Mouse (Mus musculus) neural tube, embryonic 11.5 days (tissue): ENCODE measurements around the gene Zfp51. TPM values are rescaled to one million over a fixed set of nuclear protein-coding genes. Genes with fewer than 3 reads are reported as not detected.
"Not testable (repeated sequence)": the region's sequence is repeated elsewhere in the genome, so short reads cannot be mapped to it uniquely, and the experiment has no call there.

Experiments used
- ATAC-seq: fragments of 200-750 bp; cut with Nextera tagmentation; 2 replicates; pipeline ENCODE4 v1.8.0; 2017; ENCODE audit warnings: moderate number of reproducible peaks, mild to moderate bottlenecking, moderate TSS enrichment, moderate library complexity; ENCODE audit not compliant: insufficient read depth, low FRiP score, low TSS enrichment
- DNase-seq: peaks from one replicate; pipeline ENCODE4 v3.0.0-alpha.2; 2015; ENCODE audit warnings: low spot score
- H3K27ac ChIP-seq: fragments of 300-500 bp; sonication (generic); 2 replicates; pipeline ENCODE4 v1.5.1; 2014; ENCODE audit warnings: low read depth, mild to moderate bottlenecking, low read length
- H3K27me3 ChIP-seq: fragments of 300-500 bp; sonication (generic); 2 replicates; pipeline ENCODE4 v1.6.1; 2014; ENCODE audit warnings: mild to moderate bottlenecking, low read length, mixed read lengths; ENCODE audit not compliant: control insufficient read depth, insufficient read depth
- H3K36me3 ChIP-seq: fragments of 300-500 bp; sonication (generic); 2 replicates; pipeline ENCODE4 v1.6.1; 2014; ENCODE audit warnings: mild to moderate bottlenecking, low read length, moderate library complexity, mixed read lengths; ENCODE audit not compliant: control insufficient read depth, insufficient read depth
- H3K4me1 ChIP-seq: fragments of 300-500 bp; sonication (generic); 2 replicates; pipeline ENCODE4 v1.6.1; 2014; ENCODE audit warnings: low read length, mixed read lengths; ENCODE audit not compliant: control insufficient read depth, insufficient read depth
- H3K4me2 ChIP-seq: fragments of 300-500 bp; sonication (generic); 2 replicates; pipeline ENCODE4 v1.6.1; 2014; ENCODE audit warnings: low read depth, mild to moderate bottlenecking, moderate library complexity
- H3K4me3 ChIP-seq: fragments of 300-500 bp; sonication (generic); 2 replicates; pipeline ENCODE4 v1.5.1; 2014; ENCODE audit warnings: low read depth, low read length
- H3K9ac ChIP-seq: fragments of 300-500 bp; sonication (generic); 2 replicates; pipeline ENCODE4 v1.6.1; 2014; ENCODE audit warnings: mild to moderate bottlenecking, low read length
- H3K9me3 ChIP-seq: fragments of 300-500 bp; sonication (generic); 2 replicates; pipeline ENCODE4 v1.6.1; 2016; ENCODE audit warnings: low read length; ENCODE audit not compliant: control insufficient read depth
- WGBS: fragments of 180-500 bp; shearing (Covaris S2); extraction: QIAGEN DNeasy Blood & Tissue Kit; methylation state at CpG from one replicate; pipeline ENCODE4 v1.1.7; 2014; 5-methylcytosine and 5-hydroxymethylcytosine counted together
- polyA plus RNA-seq: library from polyadenylated mRNA; unstranded; fragments of >200 nt; fragmentation: Nextera tagmentation; extraction: Ambion mirVana; gene quantifications from 2 replicates; pipeline ENCODE4 v1.2.1, GENCODE M21; 2014

The Zfp51 gene
- polyA plus RNA-seq: 14.5 and 17.1 TPM in 2 replicates

DNA sequence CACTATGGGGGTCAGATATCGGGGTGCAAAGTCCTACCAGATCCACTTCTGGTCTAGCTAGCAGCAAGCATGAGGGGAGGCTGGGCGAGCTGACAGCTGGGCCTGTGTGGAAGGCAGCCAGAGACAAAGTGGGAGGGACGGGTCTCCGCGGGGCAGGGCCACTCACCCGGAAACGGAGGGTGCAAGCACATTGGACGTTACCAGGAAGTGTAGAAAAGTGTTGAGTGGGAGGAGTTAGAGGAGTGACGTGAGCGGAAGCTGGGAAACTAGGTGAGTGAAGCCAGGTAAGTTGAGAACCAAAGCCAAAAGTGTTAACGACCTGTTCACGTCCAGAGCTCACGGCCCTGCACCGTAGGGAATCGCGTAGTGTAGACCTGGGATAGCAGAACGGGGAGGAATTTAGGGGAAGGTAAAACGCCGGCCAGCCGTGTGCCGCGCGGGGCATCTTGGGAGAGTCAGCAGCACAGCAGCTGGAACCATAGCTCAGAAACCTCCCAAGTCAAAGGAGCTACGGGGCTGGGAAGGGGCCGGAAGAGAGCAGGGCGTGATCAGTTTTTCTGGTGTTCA, at the start of gene Zfp51:
TSS of gene Zfp51 (plus strand) at position 237 of the 567 bp plus-strand sequence.
- H3K27me3 ChIP-seq: no peaks in the 10 kb centered on the region
- H3K4me2 ChIP-seq: peak within 1 kb of the TSS; percentile 58
- peak within 1 kb of the TSS; percentile 46; the same call in 1 of the 2 replicates for H3K27ac ChIP-seq
- H3K4me1 ChIP-seq: no peaks in the 10 kb centered on the region
- DNase-seq: peak; percentile 85
- peak within 1 kb of the TSS; percentile 58 for H3K4me3 ChIP-seq
- WGBS: under 1% methylated on average over 26 of the region's 26 CpGs
- ATAC-seq: peak; percentile 100
- no peaks in the 10 kb centered on the region for H3K36me3 ChIP-seq
- H3K9ac ChIP-seq: peak within 1 kb of the TSS; percentile 48
- H3K9me3 ChIP-seq: no peaks in the 10 kb centered on the region

DNA sequence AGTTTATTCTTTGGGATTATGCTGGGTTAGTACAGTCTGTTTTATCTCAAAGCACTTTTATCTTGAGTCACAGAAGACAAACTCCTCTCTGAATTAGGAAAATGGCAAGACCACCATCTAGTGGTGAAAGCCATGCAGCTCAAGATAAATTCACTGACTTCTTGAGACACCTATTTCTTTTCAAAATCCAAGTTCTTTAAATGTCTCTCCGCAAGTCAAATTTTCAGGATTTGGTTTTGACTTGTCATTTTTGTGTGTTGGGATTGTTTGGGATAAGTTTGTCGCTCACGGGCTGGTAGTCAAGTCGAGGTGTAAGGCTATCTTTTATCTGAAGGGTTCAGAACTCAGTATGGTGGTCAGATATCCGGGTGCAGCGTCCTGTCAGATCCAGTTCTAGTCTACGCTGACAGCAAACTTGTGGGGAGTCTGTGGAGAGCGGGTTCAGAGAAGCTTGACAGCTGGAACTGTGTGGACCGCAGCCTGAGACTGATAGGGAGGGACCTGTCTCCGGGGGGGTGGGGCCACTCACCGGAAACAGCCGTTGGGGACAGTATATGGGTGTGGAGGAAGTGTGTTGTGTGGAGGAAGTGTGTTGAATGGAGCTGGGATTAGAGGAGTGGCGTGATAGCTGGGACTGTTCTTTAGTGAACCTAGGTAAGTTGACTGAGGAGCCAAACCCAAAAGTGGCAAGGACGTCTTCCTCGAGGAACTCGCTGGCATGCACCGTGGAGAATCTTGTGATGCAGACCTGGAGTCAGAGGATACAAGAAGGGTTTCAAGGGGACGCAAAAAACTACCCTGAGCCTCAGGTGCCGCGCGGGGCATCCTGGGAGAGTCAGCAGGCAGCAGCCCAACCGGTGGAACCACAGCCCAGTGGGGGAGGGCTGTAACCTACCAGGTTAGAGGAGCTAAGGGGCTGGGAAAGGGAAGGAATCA, 27.2 kb upstream of the Zfp51 start, which contains the start of gene Zfp54:
TSS of gene Zfp54 (plus strand) at position 564 of the 936 bp plus-strand sequence.
- ATAC-seq (peak; percentile 98), DNase-seq (peak; percentile 52)
- Histone ChIP-seq H3K4me2 (peak within 1 kb of the TSS; percentile 80), H3K27ac (0 out of 2 replicates have a peak within 1 kb of the TSS, but pooled peaks have one; percentile 8), H3K27me3 (no peaks in the 10 kb centered on the region), H3K36me3 (no peaks in the 10 kb centered on the region), H3K9me3 (no peaks in the 10 kb centered on the region), H3K4me3 (peak within 1 kb of the TSS; percentile 41), H3K9ac (peak within 1 kb of the TSS; percentile 63), H3K4me1 (no peaks in the 10 kb centered on the region)
- under 1% methylated on average over 22 of the region's 22 CpGs for WGBS

DNA sequence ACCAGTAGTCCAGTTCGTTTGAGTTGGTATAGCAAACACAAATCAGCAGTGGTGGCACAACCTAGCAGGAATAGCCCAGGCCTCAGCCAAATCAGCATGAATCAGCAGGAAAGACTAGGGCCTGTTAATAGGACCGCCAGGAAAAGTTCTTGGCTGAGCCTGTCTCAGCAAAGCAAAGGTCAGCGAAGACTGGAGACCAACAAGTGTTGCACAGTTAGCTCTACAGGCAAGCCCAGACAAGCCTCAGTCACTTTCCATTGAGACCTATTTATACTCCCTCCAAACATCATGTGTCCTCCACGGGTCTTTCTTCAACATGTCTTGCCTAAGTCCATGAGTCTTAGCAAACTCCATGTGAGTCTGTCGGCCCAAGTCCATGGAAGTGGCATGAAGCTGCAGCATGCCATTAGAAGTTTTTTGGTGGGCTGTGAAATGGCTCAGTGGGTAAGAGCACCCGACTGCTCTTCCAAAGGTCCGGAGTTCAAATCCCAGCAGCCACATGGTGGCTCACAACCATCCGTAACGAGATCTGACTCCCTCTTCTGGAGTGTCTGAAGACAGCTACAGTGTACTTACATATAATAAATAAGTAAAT, 11.3 kb upstream of the Zfp51 start:
- not testable (repeated sequence) for H3K9me3 ChIP-seq, H3K4me3 ChIP-seq, H3K9ac ChIP-seq, H3K27me3 ChIP-seq, H3K36me3 ChIP-seq, ATAC-seq, H3K4me1 ChIP-seq, H3K4me2 ChIP-seq, H3K27ac ChIP-seq, DNase-seq
- WGBS: 83% methylated on average over 9 of the region's 9 CpGs

DNA sequence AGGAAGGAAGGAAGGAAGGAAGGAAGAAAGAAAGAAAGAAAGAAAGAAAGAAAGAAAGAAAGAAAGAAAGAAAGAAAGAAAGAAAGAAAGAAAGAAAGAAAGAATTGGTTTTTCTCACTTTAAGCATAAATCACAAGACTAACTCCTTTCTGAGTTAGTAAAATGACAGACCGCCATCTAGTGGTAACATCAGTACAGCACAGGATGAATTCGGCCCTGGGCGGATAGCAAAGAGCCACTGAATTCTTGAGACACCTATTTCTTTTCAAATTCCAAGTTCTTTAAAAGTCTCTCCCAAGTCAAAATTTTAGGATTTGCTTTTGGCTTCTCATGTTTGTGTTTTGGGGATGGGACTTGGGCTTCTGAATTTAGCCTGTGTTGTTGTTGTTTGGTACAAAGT, 505 bp upstream of the Zfp51 start:
- Histone ChIP-seq H3K9ac (peak overlapping the region; percentile 48), H3K4me2 (peak overlapping the region; percentile 58), H3K9me3 (no peaks in the 10 kb centered on the region), H3K4me1 (no peaks in the 10 kb centered on the region), H3K27ac (peak overlapping the region; percentile 46; the same call in 1 of the 2 replicates), H3K4me3 (peak overlapping the region; percentile 58), H3K27me3 (no peaks in the 10 kb centered on the region), H3K36me3 (no peaks in the 10 kb centered on the region)
- WGBS: 1% methylated on average over 3 of the region's 3 CpGs
- ATAC-seq: peak; percentile 82
- DNase-seq: peak; percentile 78

DNA sequence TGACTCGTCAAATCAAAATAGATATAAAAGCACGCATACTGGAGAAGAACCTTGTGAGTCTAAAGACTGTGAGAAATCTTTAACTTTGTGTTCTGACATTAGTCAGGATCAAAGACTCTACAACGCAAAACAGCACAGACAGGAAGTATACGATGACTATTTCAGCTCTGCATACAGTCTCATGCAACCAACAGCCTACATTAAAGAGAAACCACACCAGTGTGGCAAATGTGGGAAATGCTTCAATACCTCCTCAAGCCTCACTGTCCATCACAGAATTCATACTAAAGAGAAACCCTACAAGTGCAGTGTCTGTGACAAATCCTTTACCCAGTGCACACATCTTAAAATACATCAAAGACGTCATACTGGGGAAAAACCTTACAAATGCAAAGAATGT, 13.4 kb downstream of the Zfp51 start:
- no peak for DNase-seq
- no peak for ATAC-seq
- no peak overlapping the region for H3K27ac ChIP-seq

DNA sequence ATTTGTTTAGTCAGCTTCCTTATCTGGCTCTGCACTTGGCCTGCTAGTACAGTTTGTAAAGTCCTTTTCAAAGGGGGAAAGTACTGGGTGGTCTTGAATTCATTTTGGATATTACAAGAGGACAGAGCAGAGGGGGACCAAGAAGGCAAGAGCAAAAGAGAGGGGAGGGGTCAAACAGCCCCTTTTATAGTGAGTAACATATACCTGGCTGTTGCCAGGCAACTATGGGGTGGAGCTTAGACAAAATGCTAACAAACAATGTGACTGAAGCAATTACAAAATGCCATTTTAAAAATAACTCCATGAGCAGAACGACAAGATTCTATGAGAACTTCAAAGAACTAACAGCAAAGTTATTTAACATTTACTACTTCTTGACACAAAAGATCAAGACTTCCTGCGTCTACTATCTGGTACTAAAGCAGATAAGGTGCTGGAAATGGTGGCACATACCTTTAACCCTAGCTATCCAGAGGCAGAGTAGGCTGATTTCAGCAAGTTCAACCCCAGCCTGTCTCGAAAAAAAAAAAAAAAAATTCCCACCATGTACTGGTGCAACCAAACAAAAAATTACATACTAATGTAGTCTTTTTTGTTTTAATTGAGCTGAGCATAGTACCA, 22.0 kb downstream of the Zfp51 start:
- H3K4me1 ChIP-seq: no peaks in the 10 kb centered on the region
- ATAC-seq (no peak), DNase-seq (no peak)
- no peaks in the 10 kb centered on the region for H3K36me3 ChIP-seq
- WGBS: 77% methylated on average over 3 of the region's 3 CpGs
- H3K9me3 ChIP-seq: no peaks in the 10 kb centered on the region
- no peak overlapping the region for H3K27ac ChIP-seq
- H3K27me3 ChIP-seq: no peaks in the 10 kb centered on the region
- H3K9ac ChIP-seq: no peak overlapping the region
- no peak overlapping the region for H3K4me3 ChIP-seq
- H3K4me2 ChIP-seq: no peak overlapping the region

More for the DNA sequence above, 13.4 kb downstream of the Zfp51 start:
- Histone ChIP-seq H3K27me3 (no peaks in the 10 kb centered on the region), H3K4me3 (no peak overlapping the region), H3K4me1 (no peaks in the 10 kb centered on the region), H3K4me2 (no peak overlapping the region), H3K9ac (no peak overlapping the region), H3K9me3 (no peaks in the 10 kb centered on the region), H3K36me3 (peaks cover 5% of the 10 kb centered on the region; the same call in 1 of the 2 replicates)
- WGBS: 97% methylated on average over 5 of the region's 5 CpGs

DNA sequence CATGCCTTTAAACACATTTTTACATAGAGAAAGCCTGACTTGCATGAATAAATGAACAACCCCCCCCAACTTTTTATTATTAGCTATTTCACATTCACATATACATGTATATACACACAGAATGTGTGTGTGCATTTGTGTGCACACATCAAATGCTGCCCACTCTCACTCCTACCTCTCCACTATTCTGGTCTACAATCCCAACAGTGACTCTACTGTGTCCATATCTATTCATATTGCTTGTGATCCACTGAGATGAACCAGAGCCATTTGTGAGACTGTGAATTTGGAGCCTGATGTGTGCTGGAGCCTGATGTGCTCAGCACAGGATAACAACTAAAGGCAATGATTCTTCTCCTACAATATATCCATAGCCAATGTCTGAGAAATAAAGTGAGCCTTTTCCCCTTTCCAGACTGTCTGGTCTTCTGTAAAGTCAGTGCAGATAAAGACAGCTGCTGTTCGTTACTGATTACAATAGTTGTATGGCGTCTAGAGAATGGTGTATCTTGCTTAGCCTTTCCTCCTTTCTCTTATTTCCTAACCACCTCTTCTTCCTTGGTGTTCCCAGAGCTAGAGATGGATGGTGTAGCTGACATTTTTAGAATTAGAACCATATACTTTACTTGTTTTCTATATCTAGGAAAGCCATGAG, 22.6 kb downstream of the Zfp51 start:
- 75% methylated on average over 2 of the region's 2 CpGs for WGBS
- ATAC-seq: no peak
- Histone ChIP-seq H3K36me3 (no peaks in the 10 kb centered on the region), H3K9me3 (no peaks in the 10 kb centered on the region), H3K4me1 (no peaks in the 10 kb centered on the region), H3K27me3 (no peaks in the 10 kb centered on the region), H3K27ac (no peak overlapping the region), H3K9ac (no peak overlapping the region), H3K4me2 (no peak overlapping the region), H3K4me3 (no peak overlapping the region)
- no peak for DNase-seq
